Mouse (Mus musculus) erythroblast, embryonic 14.5 days (primary cell): Measurements from ENCODE around the gene Dhx33.

Experiments used
- GATA1 ChIP-seq: IDR thresholded peaks from 2 replicates; pipeline ENCODE4 v1.6.1; 2012; ENCODE audit warnings: low read length, inconsistent platforms, mixed read lengths
- TAL1 ChIP-seq: IDR thresholded peaks from 3 replicates; pipeline ENCODE4 v1.6.1; 2012; ENCODE audit warnings: low read length, inconsistent platforms, mixed read lengths

GRCm38 (mm10) chr11:71019201-71020068 lies 15.2 kb upstream of the Dhx33 start, which contains the start of the genes Mis12 and Derl2:
- no peak for TF ChIP-seq GATA1
- no peak for TF ChIP-seq TAL1
